Mouse (Mus musculus) thymus, adult 2 months (tissue): ENCODE data around the gene Bzw1. TPM values are rescaled to one million over a fixed set of nuclear protein-coding genes. Genes with fewer than 3 reads are reported as not detected.

ENCODE experiments used
- DNase-seq: peaks from one replicate; pipeline ENCODE4 v3.0.0; 2021
- H3K27ac ChIP-seq: fragments of 200-500 bp; 2 replicates; pipeline ENCODE4 v1.5.1; 2012; ENCODE audit warnings: low read length, control low read depth; ENCODE audit not compliant: control insufficient read depth, insufficient read depth
- H3K27me3 ChIP-seq: fragments of 200-500 bp; 2 replicates; pipeline ENCODE4 v1.6.1; 2012; ENCODE audit warnings: mild to moderate bottlenecking, low read length, moderate library complexity, mixed read lengths; ENCODE audit not compliant: control insufficient read depth, insufficient read depth
- H3K36me3 ChIP-seq: fragments of 200-500 bp; 2 replicates; pipeline ENCODE4 v1.6.1; 2012; ENCODE audit warnings: mild to moderate bottlenecking, low read length, moderate library complexity; ENCODE audit not compliant: control insufficient read depth, insufficient read depth
- H3K4me1 ChIP-seq: fragments of 200-500 bp; replicated peaks from 2 replicates; pipeline ENCODE4 v1.6.1; 2012; ENCODE audit warnings: low read length; ENCODE audit not compliant: control insufficient read depth, insufficient read depth
- H3K4me3 ChIP-seq: fragments of 200-500 bp; 2 replicates; pipeline ENCODE4 v1.5.1; 2012; ENCODE audit warnings: mild to moderate bottlenecking, low read length, control low read depth, moderate library complexity; ENCODE audit not compliant: control insufficient read depth, insufficient read depth
- CTCF ChIP-seq: fragments of 200-500 bp; IDR thresholded peaks from 2 replicates; pipeline ENCODE4 v1.5.1; 2012; ENCODE audit warnings: mild to moderate bottlenecking, control low read depth, low read length, moderate library complexity, borderline replicate concordance; ENCODE audit not compliant: control insufficient read depth, poor library complexity, insufficient read depth; ENCODE audit errors: extremely low read depth
- POLR2A ChIP-seq: fragments of 200-500 bp; IDR thresholded peaks from 2 replicates; pipeline ENCODE4 v1.6.1; 2012; ENCODE audit warnings: mild to moderate bottlenecking, low read length, control low read depth, moderate library complexity; ENCODE audit not compliant: control insufficient read depth, poor library complexity, insufficient read depth; ENCODE audit errors: extremely low read depth
- WGBS: fragments of 180-500 bp; shearing (Covaris S2); methylation state at CpG from one replicate; pipeline ENCODE4 v1.1.7; 2018; 5-methylcytosine and 5-hydroxymethylcytosine counted together
- polyA plus RNA-seq: library from polyadenylated mRNA; depleted of rRNA; stranded (reverse); fragments of >200 nt; gene quantifications from 2 replicates; pipeline ENCODE4 v1.2.3, GENCODE M21; 2012

Bzw1 gene
- polyA plus RNA-seq, 1 experiment, result 42.1 TPM

- TF ChIP-seq CTCF, result no peak
- TF ChIP-seq POLR2A, result no peak
- WGBS, result 96% methylated on average over 7 of the region's 7 CpGs
- Histone ChIP-seq H3K4me1 (no peaks in the 10 kb centered on the region), H3K27me3 (no peaks in the 10 kb centered on the region), H3K27ac (no peak overlapping the region), H3K4me3 (no peak overlapping the region), H3K36me3 (peaks cover 68% of the 10 kb centered on the region)
- DNase-seq, result no peak
Measured at GRCm38 (mm10) chr1:58410776-58411175, 18.1 kb downstream of the Bzw1 start.

GRCm38 (mm10) chr1:58415442-58415841 lies 22.7 kb downstream of the Bzw1 start:
- 0 out of 2 replicates have a peak, but pooled peaks cover 3% of the 10 kb centered on the region for H3K4me1 ChIP-seq
- H3K4me3 ChIP-seq, result no peak overlapping the region
- no peak for TF ChIP-seq POLR2A
- TF ChIP-seq CTCF, result no peak
- H3K36me3 ChIP-seq, result peaks cover 96% of the 10 kb centered on the region
- no peaks in the 10 kb centered on the region for H3K27me3 ChIP-seq
- H3K27ac ChIP-seq, result no peak overlapping the region
- DNase-seq, result no peak
- WGBS, result 48% methylated on average over 1 of the region's 1 CpGs

GRCm38 (mm10) chr1:58416048-58416447 lies 23.4 kb downstream of the Bzw1 start:
- 0 out of 2 replicates have a peak, but pooled peaks cover 3% of the 10 kb centered on the region for H3K4me1 ChIP-seq
- 64% methylated on average over 2 of the region's 2 CpGs for WGBS
- no peak for DNase-seq
- no peaks in the 10 kb centered on the region for H3K27me3 ChIP-seq
- H3K4me3 ChIP-seq, result no peak overlapping the region
- TF ChIP-seq CTCF (no peak), POLR2A (no peak)
- peaks cover 94% of the 10 kb centered on the region for H3K36me3 ChIP-seq
- no peak overlapping the region for H3K27ac ChIP-seq

GRCm38 (mm10) chr1:58420032-58420431 lies 27.3 kb downstream of the Bzw1 start:
- WGBS, result 92% methylated on average over 10 of the region's 10 CpGs
- TF ChIP-seq POLR2A (no peak), CTCF (no peak)
- peaks cover 63% of the 10 kb centered on the region for H3K36me3 ChIP-seq
- no peak overlapping the region for H3K4me3 ChIP-seq
- H3K27me3 ChIP-seq, result no peaks in the 10 kb centered on the region
- H3K27ac ChIP-seq, result no peak overlapping the region
- H3K4me1 ChIP-seq, result peaks cover 8% of the 10 kb centered on the region
- DNase-seq, result no peak

- Histone ChIP-seq H3K27ac (no peak overlapping the region), H3K4me3 (no peak overlapping the region), H3K27me3 (no peaks in the 10 kb centered on the region), H3K36me3 (peaks cover 54% of the 10 kb centered on the region), H3K4me1 (peaks cover 8% of the 10 kb centered on the region)
- TF ChIP-seq CTCF (no peak), POLR2A (no peak)
- no peak for DNase-seq
- 49% methylated on average over 7 of the region's 7 CpGs for WGBS
Measured at GRCm38 (mm10) chr1:58420961-58421360, 28.3 kb downstream of the Bzw1 start.

- TF ChIP-seq POLR2A, result no peak
- TF ChIP-seq CTCF, result no peak
- H3K4me1 ChIP-seq, result peaks cover 8% of the 10 kb centered on the region
- DNase-seq, result peak; percentile 35
- H3K27me3 ChIP-seq, result no peaks in the 10 kb centered on the region
- H3K27ac ChIP-seq, result peak overlapping the region; percentile 99
- 1% methylated on average over 13 of the region's 13 CpGs for WGBS
- H3K4me3 ChIP-seq, result peak overlapping the region; percentile 97
- peaks cover 35% of the 10 kb centered on the region for H3K36me3 ChIP-seq
Measured at GRCm38 (mm10) chr1:58422879-58423278, 30.2 kb downstream of the Bzw1 start.
